Mouse (Mus musculus) brain, embryonic 14.5 days (tissue): ENCODE measurements around the gene Rab17.

ENCODE experiments used
- CTCF ChIP-seq: fragments of 200-500 bp; IDR thresholded peaks from 2 replicates; pipeline ENCODE4 v1.5.1; 2012; ENCODE audit warnings: inconsistent platforms, mild to moderate bottlenecking, moderate library complexity, borderline replicate concordance; ENCODE audit not compliant: insufficient read depth, insufficient read length; ENCODE audit errors: extremely low read depth
- POLR2A ChIP-seq: fragments of 200-500 bp; IDR thresholded peaks from 2 replicates; pipeline ENCODE4 v1.6.1; 2012; ENCODE audit warnings: mild to moderate bottlenecking, inconsistent platforms, borderline replicate concordance; ENCODE audit not compliant: poor library complexity, insufficient read depth, insufficient read length, severe bottlenecking; ENCODE audit errors: extremely low read depth

DNA sequence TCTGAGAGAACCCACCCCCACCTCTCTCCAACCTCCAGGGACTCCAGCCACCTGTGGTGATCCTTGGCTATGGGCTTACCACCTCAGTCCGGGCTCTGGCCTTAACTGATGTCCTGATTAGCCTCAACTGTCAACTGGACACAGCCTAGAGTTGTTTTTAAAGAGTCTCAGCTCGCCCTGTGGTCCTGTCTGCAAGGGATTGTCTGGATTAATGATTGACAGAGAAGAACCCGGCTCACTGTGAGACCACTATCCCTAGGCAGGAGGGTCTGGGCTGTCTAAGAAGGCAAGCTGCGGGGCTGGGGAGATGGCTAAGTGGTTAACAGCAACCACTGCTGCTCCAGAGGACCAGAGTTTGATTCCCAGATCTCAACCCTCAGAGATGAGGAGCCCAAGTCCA lies 6.9 kb downstream of the Rab17 start:
- TF ChIP-seq CTCF (no peak), POLR2A (no peak)
